Mouse (Mus musculus) kidney, embryonic 14.5 days (tissue): Measurements from ENCODE around the gene Plvap. TPM values are rescaled to one million over a fixed set of nuclear protein-coding genes. Genes with fewer than 3 reads are reported as not detected.

Source experiments
- ATAC-seq: fragments of 200-750 bp; cut with Nextera tagmentation; 2 replicates; pipeline ENCODE4 v1.8.0; 2017; ENCODE audit warnings: moderate number of reproducible peaks, mild to moderate bottlenecking, moderate TSS enrichment, moderate library complexity; ENCODE audit not compliant: low FRiP score, low TSS enrichment
- H3K27ac ChIP-seq: fragments of 300-500 bp; sonication (generic); 2 replicates; pipeline ENCODE4 v1.5.1; 2014; ENCODE audit warnings: low read depth, mild to moderate bottlenecking, low read length, moderate library complexity, mixed read lengths
- H3K27me3 ChIP-seq: fragments of 300-500 bp; sonication (generic); 2 replicates; pipeline ENCODE4 v1.6.1; 2014; ENCODE audit warnings: mild to moderate bottlenecking, low read length; ENCODE audit not compliant: control insufficient read depth, insufficient read depth
- H3K36me3 ChIP-seq: fragments of 300-500 bp; sonication (generic); 2 replicates; pipeline ENCODE4 v1.6.1; 2014; ENCODE audit warnings: low read length, mixed read lengths; ENCODE audit not compliant: control insufficient read depth, insufficient read depth
- H3K4me1 ChIP-seq: fragments of 300-500 bp; sonication (generic); 2 replicates; pipeline ENCODE4 v1.6.1; 2014; ENCODE audit warnings: low read length, mixed read lengths; ENCODE audit not compliant: control insufficient read depth, insufficient read depth
- H3K4me2 ChIP-seq: fragments of 300-500 bp; sonication (generic); replicated peaks from 2 replicates; pipeline ENCODE4 v1.6.1; 2014; ENCODE audit warnings: low read depth, mild to moderate bottlenecking, low read length
- H3K4me3 ChIP-seq: fragments of 300-500 bp; sonication (generic); 2 replicates; pipeline ENCODE4 v1.5.1; 2014; ENCODE audit warnings: mild to moderate bottlenecking, low read length
- H3K9ac ChIP-seq: fragments of 300-500 bp; sonication (generic); 2 replicates; pipeline ENCODE4 v1.6.1; 2014; ENCODE audit warnings: low read depth, mild to moderate bottlenecking, low read length, moderate library complexity
- H3K9me3 ChIP-seq: fragments of 300-500 bp; sonication (generic); 2 replicates; pipeline ENCODE4 v1.6.1; 2016; ENCODE audit warnings: low read length; ENCODE audit not compliant: control insufficient read depth
- WGBS: fragments of 180-500 bp; shearing (Covaris S2); extraction: QIAGEN DNeasy Blood & Tissue Kit; methylation state at CpG from one replicate; pipeline ENCODE4 v1.1.7; 2014; 5-methylcytosine and 5-hydroxymethylcytosine counted together
- polyA plus RNA-seq: library from polyadenylated mRNA; unstranded; fragments of >200 nt; fragmentation: Nextera tagmentation; extraction: Ambion mirVana; gene quantifications from 2 replicates; pipeline ENCODE4 v1.2.1, GENCODE M21; 2014

Gene Plvap
- polyA plus RNA-seq, 1 experiment from 2014 or later: 123 TPM

DNA sequence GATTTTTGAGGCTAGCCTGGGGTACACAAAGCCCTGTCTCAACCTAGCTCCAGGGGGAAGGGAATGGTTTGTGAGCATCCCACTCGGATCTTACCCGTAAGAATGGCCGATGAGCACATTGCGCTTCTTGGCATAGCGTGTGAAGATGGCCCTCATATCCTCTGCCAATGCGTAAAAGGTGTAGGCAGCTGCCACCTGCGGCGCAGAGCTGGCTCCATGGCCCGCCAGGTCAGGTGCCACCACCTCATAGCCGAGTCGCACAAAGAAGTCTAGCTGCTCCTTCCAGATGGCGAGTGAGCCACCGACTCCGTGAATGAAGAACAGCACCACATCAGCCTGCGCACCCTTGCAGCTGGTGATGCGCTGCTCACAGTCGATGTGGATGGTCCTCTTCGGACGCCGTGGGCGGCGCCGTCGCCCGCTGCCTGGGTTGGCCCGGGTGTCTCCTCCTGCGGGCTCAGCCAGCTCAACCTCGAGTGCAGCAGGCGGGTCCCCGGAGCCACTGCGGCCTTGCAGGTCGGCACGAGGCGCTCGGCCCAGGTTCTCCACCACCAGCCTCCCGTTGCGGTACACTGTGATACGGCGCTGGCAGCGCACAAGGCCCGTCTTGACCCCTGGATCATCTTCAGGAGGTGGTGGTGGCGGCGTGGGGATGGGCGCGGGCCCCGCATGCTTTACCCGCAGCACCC is 50.3 kb downstream of the Plvap start:
- peaks cover 32% of the 10 kb centered on the region for H3K36me3 ChIP-seq
- ATAC-seq: no peak
- H3K9me3 ChIP-seq: no peaks in the 10 kb centered on the region
- WGBS: 84% methylated on average over 47 of the region's 47 CpGs
- H3K27me3 ChIP-seq: no peaks in the 10 kb centered on the region
- H3K27ac ChIP-seq: no peak overlapping the region
- peaks cover 15% of the 10 kb centered on the region for H3K4me1 ChIP-seq
- no peak overlapping the region for H3K4me3 ChIP-seq
- no peak overlapping the region for H3K4me2 ChIP-seq
- no peak overlapping the region for H3K9ac ChIP-seq

DNA sequence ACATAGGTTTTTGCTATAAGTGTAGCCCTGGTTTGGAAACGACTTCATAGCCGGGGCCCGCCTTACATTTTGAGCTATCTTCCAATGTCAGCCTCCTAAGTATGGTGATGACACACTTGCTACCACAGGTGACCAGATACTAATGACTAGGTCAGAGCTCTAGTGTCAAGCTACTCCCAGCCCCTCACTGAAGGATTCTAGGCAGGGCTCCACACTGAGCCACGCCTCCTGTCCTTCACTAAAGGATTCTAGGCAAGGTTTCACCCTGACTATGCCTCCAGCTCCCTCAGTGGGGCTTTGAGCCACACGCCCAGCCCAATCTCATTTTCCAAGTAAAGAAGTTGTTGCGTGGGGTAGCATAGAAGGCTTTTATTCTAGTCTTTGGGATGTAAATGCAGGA is 50.8 kb downstream of the Plvap start:
- Histone ChIP-seq H3K27me3 (no peaks in the 10 kb centered on the region), H3K4me2 (no peak overlapping the region), H3K9ac (no peak overlapping the region), H3K36me3 (peaks cover 32% of the 10 kb centered on the region), H3K4me3 (no peak overlapping the region), H3K27ac (no peak overlapping the region), H3K4me1 (peaks cover 15% of the 10 kb centered on the region), H3K9me3 (no peaks in the 10 kb centered on the region)
- ATAC-seq: no peak
- 94% methylated on average over 6 of the region's 6 CpGs for WGBS

DNA sequence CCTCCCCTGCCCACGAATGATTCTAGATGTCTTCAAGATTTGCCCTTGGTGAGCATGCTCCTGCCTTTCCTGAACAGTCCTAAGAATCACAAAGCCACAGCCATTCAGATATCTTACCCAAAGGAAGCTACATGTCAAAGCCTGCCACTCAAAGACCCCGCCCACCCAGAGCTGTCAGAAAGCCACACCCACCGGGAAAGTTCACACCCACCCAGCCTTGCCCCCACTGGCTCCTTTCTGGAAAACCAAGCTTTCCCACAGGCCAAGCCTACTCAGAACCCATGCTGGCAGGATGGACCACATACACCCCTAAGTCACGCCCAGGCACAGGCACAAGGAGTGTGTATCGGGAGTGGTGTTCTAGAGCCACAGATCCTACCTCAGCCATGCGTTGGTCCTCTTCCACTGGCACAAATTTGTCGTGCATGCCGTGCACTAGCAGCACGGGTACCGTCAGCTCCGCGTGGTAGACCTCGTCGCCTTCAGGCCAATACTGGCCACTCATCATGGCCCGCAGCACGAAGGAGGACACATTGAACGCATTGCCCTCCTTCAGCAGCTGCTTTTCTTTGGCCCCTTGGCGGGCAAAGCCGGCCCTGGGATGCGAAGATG is 53.8 kb downstream of the Plvap start:
- Histone ChIP-seq H3K9ac (no peak overlapping the region; the same call in 1 of the 2 replicates), H3K36me3 (peaks cover 32% of the 10 kb centered on the region), H3K4me1 (peaks cover 7% of the 10 kb centered on the region), H3K27me3 (no peaks in the 10 kb centered on the region), H3K4me2 (no peak overlapping the region), H3K9me3 (no peaks in the 10 kb centered on the region), H3K27ac (no peak overlapping the region), H3K4me3 (no peak overlapping the region)
- 86% methylated on average over 20 of the region's 20 CpGs for WGBS
- no peak for ATAC-seq

DNA sequence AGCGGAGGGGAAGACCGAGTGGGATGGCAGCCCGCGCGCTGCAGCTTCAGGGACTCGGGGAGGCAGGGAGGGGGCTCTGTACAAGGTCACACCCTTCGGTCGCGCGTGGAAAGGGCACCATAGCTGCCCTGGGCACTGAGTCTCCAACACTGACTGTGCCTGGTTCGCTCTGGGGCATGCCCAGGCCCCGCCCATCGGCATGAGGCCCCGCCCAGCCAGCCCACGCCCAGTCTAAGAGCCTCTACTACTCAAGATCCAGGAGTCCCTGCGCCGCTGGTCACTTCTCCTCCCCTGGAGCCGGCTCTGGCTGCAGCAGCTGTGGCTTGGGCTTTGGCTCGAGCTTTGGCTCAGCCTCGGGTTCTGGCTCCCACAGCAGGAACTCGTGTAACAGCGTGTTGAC is 54.6 kb downstream of the Plvap start:
- no peak overlapping the region for H3K9ac ChIP-seq
- no peaks in the 10 kb centered on the region for H3K9me3 ChIP-seq
- no peak overlapping the region for H3K4me3 ChIP-seq
- H3K4me2 ChIP-seq: no peak overlapping the region
- H3K4me1 ChIP-seq: no peaks in the 10 kb centered on the region
- 44% methylated on average over 22 of the region's 22 CpGs for WGBS
- H3K36me3 ChIP-seq: peaks cover 32% of the 10 kb centered on the region
- no peaks in the 10 kb centered on the region for H3K27me3 ChIP-seq
- ATAC-seq: peak; percentile 50; the same call in 1 of the 2 replicates
- no peak overlapping the region for H3K27ac ChIP-seq

DNA sequence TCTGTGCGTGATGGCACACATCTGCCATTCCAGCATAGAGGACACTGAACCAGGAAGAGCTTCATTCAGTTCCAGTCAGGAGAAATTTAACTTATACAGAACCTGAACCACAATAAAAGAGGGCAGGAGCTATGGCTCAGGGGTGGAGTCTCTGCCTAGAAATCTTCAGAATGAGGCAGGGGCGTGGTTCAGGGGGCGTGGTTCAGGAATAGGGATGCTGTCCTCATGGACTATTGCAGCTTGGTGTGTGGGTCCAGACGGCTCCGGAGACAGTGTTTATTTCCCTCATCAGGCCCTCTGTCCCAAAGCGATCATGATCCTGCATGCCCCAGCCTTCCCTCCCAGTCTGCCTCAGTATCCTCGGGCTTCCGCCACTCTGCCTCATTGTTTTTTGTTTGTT is 56.9 kb downstream of the Plvap start:
- Histone ChIP-seq H3K4me1 (no peaks in the 10 kb centered on the region), H3K4me3 (no peak overlapping the region), H3K27me3 (no peaks in the 10 kb centered on the region), H3K27ac (no peak overlapping the region), H3K36me3 (peaks cover 16% of the 10 kb centered on the region; the same call in 1 of the 2 replicates), H3K4me2 (no peak overlapping the region), H3K9me3 (no peaks in the 10 kb centered on the region), H3K9ac (no peak overlapping the region)
- ATAC-seq: no peak
- WGBS: 80% methylated on average over 8 of the region's 8 CpGs

DNA sequence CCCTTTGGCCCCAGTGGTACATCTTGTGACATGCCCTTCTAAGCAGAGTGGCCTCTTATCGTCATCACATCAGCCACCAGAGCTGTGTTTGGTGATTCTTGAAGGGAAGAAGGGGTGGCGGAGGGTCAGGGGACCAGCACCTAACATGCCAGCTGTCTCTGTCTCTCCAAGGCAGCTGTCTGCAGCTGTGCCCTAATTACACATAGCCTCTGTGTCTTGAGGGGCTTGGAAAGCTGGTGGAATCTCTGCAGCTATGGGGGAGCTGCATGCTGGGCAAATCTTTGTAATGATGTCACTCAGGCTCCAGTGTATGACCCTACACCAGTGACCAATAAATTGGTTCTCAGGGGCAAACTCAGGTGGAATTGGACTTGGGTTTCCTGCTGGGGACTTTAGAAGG is 58.9 kb downstream of the Plvap start:
- 74% methylated on average over 2 of the region's 2 CpGs for WGBS
- Histone ChIP-seq H3K9ac (no peak overlapping the region), H3K27ac (no peak overlapping the region), H3K36me3 (0 out of 2 replicates have a peak, but pooled peaks cover 4% of the 10 kb centered on the region), H3K4me3 (no peak overlapping the region), H3K27me3 (no peaks in the 10 kb centered on the region), H3K9me3 (no peaks in the 10 kb centered on the region), H3K4me2 (no peak overlapping the region), H3K4me1 (no peaks in the 10 kb centered on the region)
- no peak for ATAC-seq

DNA sequence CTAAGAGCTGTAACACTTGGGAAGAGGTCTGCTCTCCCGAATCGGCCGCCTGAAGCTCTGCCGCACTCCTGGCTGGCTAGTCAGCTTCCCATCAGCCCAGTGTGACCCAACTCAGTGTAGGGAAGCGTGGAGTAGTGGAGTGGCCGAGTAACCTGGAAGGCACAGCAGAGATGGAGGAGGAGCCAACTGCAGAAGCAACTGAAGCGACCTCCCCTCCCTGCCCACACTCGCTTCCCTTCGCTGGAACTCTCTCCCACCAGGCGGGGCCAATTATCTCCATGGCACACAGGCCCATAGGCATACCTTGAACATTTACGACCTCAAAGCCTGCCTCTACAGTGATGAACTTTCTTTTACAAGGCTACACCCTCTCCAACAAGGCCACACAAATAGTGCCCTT is 59.8 kb downstream of the Plvap start:
- Histone ChIP-seq H3K27me3 (no peaks in the 10 kb centered on the region), H3K27ac (no peak overlapping the region), H3K4me2 (no peak overlapping the region), H3K9me3 (no peaks in the 10 kb centered on the region), H3K9ac (no peak overlapping the region), H3K4me1 (no peaks in the 10 kb centered on the region), H3K36me3 (no peaks in the 10 kb centered on the region), H3K4me3 (no peak overlapping the region)
- WGBS: 42% methylated on average over 11 of the region's 11 CpGs
- ATAC-seq: no peak

DNA sequence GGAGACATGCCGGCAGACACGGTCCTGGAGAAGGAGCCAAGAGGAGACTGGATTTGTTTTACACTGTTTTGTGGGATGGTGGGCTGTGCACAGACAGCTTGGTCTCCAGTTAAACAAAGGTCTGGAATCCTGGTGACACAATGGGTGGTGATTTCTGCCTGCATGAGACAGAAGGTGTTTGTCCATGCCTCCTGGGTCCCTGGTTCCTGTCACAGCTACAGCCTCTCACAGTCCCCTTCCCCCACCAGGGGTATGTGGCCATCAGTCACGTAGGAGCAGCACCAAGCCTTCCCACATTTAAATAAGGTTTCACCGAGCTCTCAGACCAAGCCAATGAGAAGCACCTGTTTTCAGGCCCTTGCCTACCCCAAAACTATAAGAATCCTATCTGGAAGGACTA is 60.2 kb downstream of the Plvap start:
- H3K9me3 ChIP-seq: no peaks in the 10 kb centered on the region
- no peaks in the 10 kb centered on the region for H3K4me1 ChIP-seq
- WGBS: 70% methylated on average over 4 of the region's 4 CpGs
- no peak overlapping the region for H3K9ac ChIP-seq
- H3K27ac ChIP-seq: no peak overlapping the region
- no peak for ATAC-seq
- no peak overlapping the region for H3K4me3 ChIP-seq
- H3K36me3 ChIP-seq: no peaks in the 10 kb centered on the region
- no peak overlapping the region for H3K4me2 ChIP-seq
- H3K27me3 ChIP-seq: no peaks in the 10 kb centered on the region
